11 mouse cellular contexts compared by ENCODE assay signal in genomic region chr8:105621841-105622240, GRCm38 (mm10). TPM values are rescaled to one million over a fixed set of nuclear protein-coding genes. Genes with fewer than 3 reads are reported as not detected.
DNase-seq lines count a peak whose midpoint lies in the region; ATAC-seq and TF ChIP-seq lines count a peak whose summit lies in the region.
"Had no signal": no experiment of that assay in that cellular context is flagged by ENCODE, and none has a peak within 500 bp of the region (broad histone marks: within the 10 kb centered on the region; RNA-seq: fewer than 3 reads in every experiment).

No protein-coding gene starts in this region.

- ATAC-seq in kidney, embryonic 15.5 days (replicated peaks; ENCODE audit: low FRiP score): no peak
- ATAC-seq in limb, embryonic 12.5 days (ENCODE audit: insufficient number of reproducible peaks, insufficient read depth, low FRiP score, low TSS enrichment, low read depth): no peak

- peaks cover 47% of the 10 kb centered on the region for H3K4me1 ChIP-seq in kidney, embryonic 15.5 days
- H3K4me1 ChIP-seq in CH12.LX (ENCODE audit: control insufficient read depth in 1 of 2, insufficient read depth in 2 of 2): peaks cover 9 to 52% of the 10 kb centered on the region in 2 experiments
- H3K4me1 ChIP-seq in cortical plate, adult 2 months (ENCODE audit: control insufficient read depth, insufficient read depth, low read length): peaks cover 7% of the 10 kb centered on the region; the same call in 1 of the 2 replicates
- peaks cover 43% of the 10 kb centered on the region for H3K4me1 ChIP-seq in limb, embryonic 12.5 days (replicated peaks)

- no peaks in the 10 kb centered on the region for H3K27me3 ChIP-seq in kidney, embryonic 15.5 days
- no peaks in the 10 kb centered on the region for H3K27me3 ChIP-seq in CH12.LX (replicated peaks)
- no peaks in the 10 kb centered on the region for H3K27me3 ChIP-seq in limb, embryonic 12.5 days
- H3K27me3 ChIP-seq: liver, embryonic 13.5 days had no signal

- peaks cover 63% of the 10 kb centered on the region for H3K36me3 ChIP-seq in kidney, embryonic 15.5 days
- H3K36me3 ChIP-seq in CH12.LX (replicated peaks in 1 of 2; ENCODE audit: control insufficient read depth in 1 of 2, insufficient read depth in 1 of 2, low read length in 1 of 2): peaks cover 21 to 49% of the 10 kb centered on the region in 2 experiments
- peaks cover 55% of the 10 kb centered on the region for H3K36me3 ChIP-seq in limb, embryonic 12.5 days

- H3K4me2 ChIP-seq in kidney, embryonic 15.5 days: no peak overlapping the region; the same call in 1 of the 2 replicates
- no peak overlapping the region for H3K4me2 ChIP-seq in CH12.LX (ENCODE audit: insufficient read depth, low read depth, poor library complexity, severe bottlenecking)
- H3K4me2 ChIP-seq in limb, embryonic 12.5 days: peak overlapping the region; percentile 39; the same call in 1 of the 2 replicates
- H3K4me2 ChIP-seq: liver, embryonic 13.5 days had no signal

- H3K9me3 ChIP-seq in kidney, embryonic 15.5 days (replicated peaks): no peaks in the 10 kb centered on the region
- H3K9me3 ChIP-seq in CH12.LX (replicated peaks; ENCODE audit: low read length): no peaks in the 10 kb centered on the region
- H3K9me3 ChIP-seq in limb, embryonic 12.5 days: no peaks in the 10 kb centered on the region
- H3K9me3 ChIP-seq: liver, embryonic 13.5 days had no signal

- in situ Hi-C loops in CH12.LX (cut with MboI; ENCODE audit: low pct_ligation_motif_present, low pct_unique_long_range_greater_than_20kb, low sequenced_read_pairs): no loop called here

- H3K4me3 ChIP-seq in kidney, embryonic 15.5 days (replicated peaks): no peak overlapping the region; the same call in 1 of the 2 replicates
- no peak overlapping the region for H3K4me3 ChIP-seq in CH12.LX (replicated peaks in 1 of 3; ENCODE audit: low read depth in 2 of 3, low read length in 2 of 3, poor library complexity in 1 of 3)
- H3K4me3 ChIP-seq in cortical plate, adult 2 months (ENCODE audit: insufficient read depth, low read length): no peak overlapping the region
- no peak overlapping the region for H3K4me3 ChIP-seq in limb, embryonic 12.5 days (replicated peaks)
- H3K4me3 ChIP-seq: erythroblast, embryonic 14.5 days; liver, embryonic 13.5 days had no signal

- TF ChIP-seq POLR2A in CH12.LX (IDR thresholded peaks at IDR 0.05; ENCODE audit: low read depth, low read length): no peak
- TF ChIP-seq POLR2A in cortical plate, adult 2 months (IDR thresholded peaks at IDR 0.05; ENCODE audit: extremely low read depth, insufficient read depth, low read length): no peak

- H3K9ac ChIP-seq in kidney, embryonic 15.5 days: no peak overlapping the region
- no peak overlapping the region for H3K9ac ChIP-seq in CH12.LX (ENCODE audit: insufficient read depth, low read depth)
- H3K9ac ChIP-seq in limb, embryonic 12.5 days (replicated peaks): no peak overlapping the region
- H3K9ac ChIP-seq: liver, embryonic 13.5 days had no signal

- no peak for DNase-seq in kidney, adult 11 months
- no peak for DNase-seq in CH12.LX (ENCODE audit: extremely low read depth)
- DNase-seq in embryo, embryonic 11 days: no peak
- DNase-seq in spleen, adult 18-20 months: no peak
- no peak for DNase-seq in adrenal gland, adult (ENCODE audit: inconsistent age in 2 of 2, low spot score in 1 of 2)

- H3K79me2 ChIP-seq in CH12.LX (replicated peaks; ENCODE audit: control insufficient read depth, extremely low read depth, insufficient read depth, poor library complexity, severe bottlenecking): no peaks in the 10 kb centered on the region

- no peak for TF ChIP-seq CTCF in CH12.LX (conservative IDR thresholded peaks at IDR 0.05 in 1 of 2, IDR thresholded peaks at IDR 0.05 in 1 of 2; ENCODE audit: low read depth in 2 of 2, low read length in 2 of 2)
- no peak for TF ChIP-seq CTCF in cortical plate, adult 2 months (IDR thresholded peaks at IDR 0.05; ENCODE audit: extremely low read depth, insufficient read depth, low read length)

- WGBS in kidney, embryonic 15.5 days: 63% methylated on average over 4 of the region's 4 CpGs
- WGBS in limb, embryonic 12.5 days: 81% methylated on average over 4 of the region's 4 CpGs

- no peak for TF ChIP-seq RAD21 in CH12.LX (IDR thresholded peaks at IDR 0.05; ENCODE audit: low read depth, low read length)

- TF ChIP-seq EP300 in CH12.LX (IDR thresholded peaks at IDR 0.05; ENCODE audit: low read length): no peak

- peak overlapping the region; percentile 92 for H3K27ac ChIP-seq in kidney, embryonic 15.5 days
- no peak overlapping the region; the same call in 1 of the 2 replicates for H3K27ac ChIP-seq in CH12.LX (ENCODE audit: insufficient read depth, low read depth)
- H3K27ac ChIP-seq in cortical plate, adult 2 months (ENCODE audit: insufficient read depth, low read length): peak overlapping the region; percentile 9; the same call in 1 of the 2 replicates
- peak overlapping the region; percentile 88 for H3K27ac ChIP-seq in limb, embryonic 12.5 days
- H3K27ac ChIP-seq: liver, embryonic 13.5 days had no signal

- dilution Hi-C loops in CH12.LX (cut with MboI; ENCODE audit: extremely low pct_ligation_motif_present, extremely low pct_unique_long_range_greater_than_20kb, low sequenced_read_pairs): no loop called here

TF ChIP-seq in CH12.LX, 34 proteins besides CTCF, POLR2A, EP300 and RAD21:
- 0 out of 2 replicates have a peak, but pooled peaks have one; percentile 3 for TF ChIP-seq UBTF (IDR thresholded peaks at IDR 0.05; ENCODE audit: low read depth, low read length)
- no peak for TF ChIP-seq MYC (IDR thresholded peaks at IDR 0.05; ENCODE audit: low read depth, low read length)
TF ChIP-seq in CH12.LX: peak in this region for 1.

RNA-seq across cellular contexts. Expression of gene Ctcf, which starts 14.5 kb away (rescaled TPM):
- polyA plus RNA-seq in kidney, embryonic 15.5 days (2015; fragmentation: Nextera tagmentation; extraction: Ambion mirVana): 134 TPM in 2 replicates
- total RNA-seq in CH12.LX (2012; rRNA removed) (42.3 and 47.2 TPM in 2 replicates), CH12.LX (2014; rRNA removed) (48.3 and 52.4 TPM in 2 replicates)
- polyA plus RNA-seq in CH12.LX (2012; ENCODE audit: insufficient read length, low read depth): 97.9 and 107 TPM in 2 replicates
- polyA plus RNA-seq in cortical plate, adult 2 months (2012; rRNA removed): 30.3 and 30.8 TPM in 2 replicates
- polyA plus RNA-seq in limb, embryonic 12.5 days (2016; fragmentation: Nextera tagmentation; extraction: Ambion mirVana): 149 and 160 TPM in 2 replicates

RNA-seq across cellular contexts. Expression of gene Agrp, which starts 15.4 kb away (rescaled TPM):
- 0.83 and 1.1 TPM in 2 replicates for polyA plus RNA-seq in kidney, embryonic 15.5 days (2015; fragmentation: Nextera tagmentation; extraction: Ambion mirVana)
- total RNA-seq in CH12.LX (2012; rRNA removed): 0.21 and 0.30 TPM in 2 replicates
- not detected in 2 replicates for total RNA-seq in CH12.LX (2014; rRNA removed)
- not detected in 2 replicates for polyA plus RNA-seq in CH12.LX (2012; ENCODE audit: insufficient read length, low read depth)
- 0.15 and 0.17 TPM in 2 replicates for polyA plus RNA-seq in cortical plate, adult 2 months (2012; rRNA removed)
- polyA plus RNA-seq in limb, embryonic 12.5 days (2016; fragmentation: Nextera tagmentation; extraction: Ambion mirVana): 0.97 and 1.4 TPM in 2 replicates
- polyA plus RNA-seq: erythroblast, embryonic 14.5 days; heart, embryonic 16.5 days had no signal

RNA-seq across cellular contexts. Expression of gene Ripor1, which starts 16.8 kb away (rescaled TPM):
- 33.3 and 39.5 TPM in 2 replicates for polyA plus RNA-seq in kidney, embryonic 15.5 days (2015; fragmentation: Nextera tagmentation; extraction: Ambion mirVana)
- 1.5 and 1.7 TPM in 2 replicates for total RNA-seq in CH12.LX (2012; rRNA removed)
- total RNA-seq in CH12.LX (2014; rRNA removed): 0.24 and 0.28 TPM in 2 replicates
- 5.8 and 7.2 TPM in 2 replicates for polyA plus RNA-seq in CH12.LX (2012; ENCODE audit: insufficient read length, low read depth)
- polyA plus RNA-seq in cortical plate, adult 2 months (2012; rRNA removed): 47.3 and 49.1 TPM in 2 replicates
- polyA plus RNA-seq in limb, embryonic 12.5 days (2016; fragmentation: Nextera tagmentation; extraction: Ambion mirVana): 11.3 and 16.8 TPM in 2 replicates

RNA-seq across cellular contexts. Expression of gene Atp6v0d1, which starts 56.0 kb away (rescaled TPM):
- polyA plus RNA-seq in kidney, embryonic 15.5 days (2015; fragmentation: Nextera tagmentation; extraction: Ambion mirVana): 85.8 and 88.3 TPM in 2 replicates
- total RNA-seq in CH12.LX (2012; rRNA removed) (38.0 and 48.8 TPM in 2 replicates), CH12.LX (2014; rRNA removed) (51.0 and 55.3 TPM in 2 replicates)
- 48.8 and 53.6 TPM in 2 replicates for polyA plus RNA-seq in CH12.LX (2012; ENCODE audit: insufficient read length, low read depth)
- 359 and 361 TPM in 2 replicates for polyA plus RNA-seq in cortical plate, adult 2 months (2012; rRNA removed)
- polyA plus RNA-seq in limb, embryonic 12.5 days (2016; fragmentation: Nextera tagmentation; extraction: Ambion mirVana): 60.5 and 61.5 TPM in 2 replicates
